Comparison of ENCODE assay signal across 28 mouse cellular contexts in the genomic region with DNA sequence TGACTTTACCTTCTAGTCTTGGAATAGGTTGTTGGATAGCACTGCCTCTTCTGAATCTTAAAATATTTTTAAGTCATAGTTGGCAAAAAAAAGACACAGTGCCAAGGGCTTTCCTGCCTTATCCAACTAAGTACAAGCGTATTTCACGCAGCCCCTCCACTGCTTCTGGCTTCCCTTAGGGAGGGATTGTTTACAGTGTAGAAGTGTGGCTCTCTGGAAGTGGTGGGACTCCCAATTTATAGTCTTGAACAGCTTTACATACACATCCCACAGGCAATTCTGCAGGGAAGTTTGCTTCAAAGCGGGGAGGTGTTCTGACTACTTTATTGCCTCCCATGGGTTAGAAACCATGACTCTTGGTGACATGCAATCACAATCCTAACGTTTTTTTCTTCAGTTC.
"Had no signal": no experiment of that assay in that cellular context is flagged by ENCODE, and none has a peak within 500 bp of the region (broad histone marks: within the 10 kb centered on the region; RNA-seq: fewer than 3 reads in every experiment).

No protein-coding gene starts in this region.

- H3K4me3 ChIP-seq: gastrocnemius, adult 2 months; heart, embryonic 10.5 days; heart, embryonic 12.5 days; hindbrain, embryonic 10.5 days; hindbrain, embryonic 12.5 days; intestine, embryonic 15.5 days; layer of hippocampus, adult 2 months; left cerebral cortex, adult 2 months; limb, embryonic 10.5 days; limb, embryonic 12.5 days; liver, embryonic 13.5 days; liver, embryonic 15.5 days had no signal

- H3K27ac ChIP-seq: gastrocnemius, adult 2 months; heart, embryonic 10.5 days; hindbrain, embryonic 10.5 days; hindbrain, embryonic 12.5 days; hindbrain, embryonic 14.5 days; intestine, embryonic 15.5 days; layer of hippocampus, adult 2 months; left cerebral cortex, adult 2 months; limb, embryonic 10.5 days; limb, embryonic 12.5 days; liver, embryonic 13.5 days; liver, embryonic 15.5 days had no signal

- H3K4me2 ChIP-seq: heart, embryonic 12.5 days; hindbrain, embryonic 12.5 days; hindbrain, embryonic 14.5 days; intestine, embryonic 15.5 days; limb, embryonic 12.5 days; liver, embryonic 11.5 days; liver, embryonic 13.5 days; liver, embryonic 15.5 days had no signal

- H3K9me3 ChIP-seq: heart, embryonic 10.5 days; heart, embryonic 12.5 days; hindbrain, embryonic 10.5 days; hindbrain, embryonic 12.5 days; intestine, embryonic 15.5 days; limb, embryonic 10.5 days; limb, embryonic 12.5 days; liver, embryonic 13.5 days; liver, embryonic 15.5 days had no signal

- H3K4me1 ChIP-seq: heart, embryonic 10.5 days; heart, embryonic 12.5 days; hindbrain, embryonic 10.5 days; hindbrain, embryonic 12.5 days; intestine, embryonic 15.5 days; limb, embryonic 10.5 days; limb, embryonic 12.5 days; liver, embryonic 13.5 days; liver, embryonic 15.5 days had no signal

- ATAC-seq: hindbrain, embryonic 16.5 days; inflammation-experienced regulatory T-cells, adult 6 months; intestine, embryonic 15.5 days; intestine, postnatal 0 days; liver, postnatal 0 days had no signal

- H3K36me3 ChIP-seq: heart, embryonic 10.5 days; heart, embryonic 12.5 days; hindbrain, embryonic 10.5 days; hindbrain, embryonic 12.5 days; intestine, embryonic 15.5 days; limb, embryonic 10.5 days; limb, embryonic 12.5 days; liver, embryonic 13.5 days; liver, embryonic 15.5 days had no signal

- DNase-seq: gastrocnemius, adult 2 months; gastrocnemius, postnatal 10 days; gastrocnemius, postnatal 25 days; heart, adult 18-20 months; heart, postnatal 10 days; heart, postnatal 4 days; kidney, adult 2 months; kidney, adult 9 months; kidney, postnatal 25 days; kidney, postnatal 4 days; liver; liver, embryonic 13.5 days; liver, postnatal 0 days had no signal

- H3K27me3 ChIP-seq: heart, embryonic 12.5 days; hindbrain, embryonic 12.5 days; intestine, embryonic 15.5 days; limb, embryonic 12.5 days; liver, embryonic 13.5 days; liver, embryonic 15.5 days had no signal

- H3K9ac ChIP-seq: heart, embryonic 12.5 days; hindbrain, embryonic 12.5 days; hindbrain, embryonic 14.5 days; intestine, embryonic 15.5 days; limb, embryonic 12.5 days; liver, embryonic 13.5 days; liver, embryonic 15.5 days; liver, postnatal 0 days had no signal
